Mouse (Mus musculus) cortical plate, adult 2 months (tissue): ENCODE results near the gene Myd88. TPM values are rescaled to one million over a fixed set of nuclear protein-coding genes. Genes with fewer than 3 reads are reported as not detected.

Experiments used
- H3K27ac ChIP-seq: fragments of 200-500 bp; 2 replicates; pipeline ENCODE4 v1.5.1; 2012; ENCODE audit warnings: low read length, control low read depth, inconsistent platforms; ENCODE audit not compliant: insufficient read depth
- H3K4me1 ChIP-seq: fragments of 200-500 bp; 2 replicates; pipeline ENCODE4 v1.6.1; 2011; ENCODE audit warnings: low read length; ENCODE audit not compliant: control insufficient read depth, insufficient read depth
- H3K4me3 ChIP-seq: fragments of 200-500 bp; 2 replicates; pipeline ENCODE4 v1.5.1; 2011; ENCODE audit warnings: mild to moderate bottlenecking, low read length, control low read depth; ENCODE audit not compliant: insufficient read depth
- CTCF ChIP-seq: fragments of 200-500 bp; IDR thresholded peaks from 2 replicates; pipeline ENCODE4 v1.5.1; 2011; ENCODE audit warnings: mild to moderate bottlenecking, control low read depth, low read length; ENCODE audit not compliant: insufficient read depth; ENCODE audit errors: extremely low read depth
- POLR2A ChIP-seq: fragments of 200-500 bp; IDR thresholded peaks from 2 replicates; pipeline ENCODE4 v1.6.1; 2011; ENCODE audit warnings: mild to moderate bottlenecking, low read length, control low read depth; ENCODE audit not compliant: insufficient read depth; ENCODE audit errors: extremely low read depth
- polyA plus RNA-seq: library from polyadenylated mRNA; depleted of rRNA; stranded (reverse); fragments of >200 nt; gene quantifications from 2 replicates; pipeline ENCODE4 v1.2.3, GENCODE M21; 2012

The Myd88 gene
- polyA plus RNA-seq, 1 experiment = 5.4 TPM

- TF ChIP-seq POLR2A (no peak), CTCF (no peak)
- H3K4me1 ChIP-seq = no peaks in the 10 kb centered on the region
- no peak overlapping the region for H3K4me3 ChIP-seq
- H3K27ac ChIP-seq = no peak overlapping the region
Observed at GRCm38 (mm10) chr9:119350531-119350930, 9.3 kb upstream of the Myd88 start.

- peaks cover 3% of the 10 kb centered on the region for H3K4me1 ChIP-seq
- no peak overlapping the region for H3K4me3 ChIP-seq
- H3K27ac ChIP-seq = no peak overlapping the region
- TF ChIP-seq CTCF (no peak), POLR2A (no peak)
Observed at GRCm38 (mm10) chr9:119346376-119346775, 5.2 kb upstream of the Myd88 start.

- Histone ChIP-seq H3K27ac (no peak overlapping the region), H3K4me3 (no peak overlapping the region; the same call in 1 of the 2 replicates), H3K4me1 (peaks cover 3% of the 10 kb centered on the region)
- TF ChIP-seq POLR2A (no peak), CTCF (no peak)
Observed at GRCm38 (mm10) chr9:119342728-119343127, 1.5 kb upstream of the Myd88 start.

DNA sequence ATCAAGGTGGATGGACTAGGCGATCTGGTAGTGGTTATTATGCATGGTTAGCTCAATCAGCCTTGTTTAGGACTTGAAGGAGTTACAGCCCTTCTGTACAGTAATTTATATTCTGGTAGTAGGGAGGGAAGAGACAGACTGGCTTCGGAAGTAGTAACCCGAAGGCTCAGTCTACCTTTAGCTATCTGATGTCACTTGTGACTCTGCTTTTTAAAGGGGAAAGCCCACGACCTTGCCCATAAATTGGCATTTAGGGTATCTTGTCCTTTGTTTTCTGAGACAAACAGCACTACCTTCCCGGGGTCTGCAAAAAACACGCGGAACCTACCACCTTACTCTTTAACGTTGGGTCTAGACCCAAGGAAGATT lies 1.0 kb downstream of the Myd88 start:
- Histone ChIP-seq H3K4me3 (peak overlapping the region; percentile 56), H3K4me1 (peaks cover 3% of the 10 kb centered on the region), H3K27ac (peak overlapping the region; percentile 26; the same call in 1 of the 2 replicates)
- TF ChIP-seq POLR2A (no peak), CTCF (no peak)

- Histone ChIP-seq H3K4me3 (peak within 1 kb of the TSS; percentile 56), H3K4me1 (peaks cover 3% of the 10 kb centered on the region), H3K27ac (peak within 1 kb of the TSS; percentile 26; the same call in 1 of the 2 replicates)
- TF ChIP-seq POLR2A (no peak), CTCF (no peak)
Observed at GRCm38 (mm10) chr9:119339558-119340211, 1.5 kb downstream of the Myd88 start, which contains the start of gene Acaa1a. Gene Acaa1a (plus strand): TSS chr9:119339676.

DNA sequence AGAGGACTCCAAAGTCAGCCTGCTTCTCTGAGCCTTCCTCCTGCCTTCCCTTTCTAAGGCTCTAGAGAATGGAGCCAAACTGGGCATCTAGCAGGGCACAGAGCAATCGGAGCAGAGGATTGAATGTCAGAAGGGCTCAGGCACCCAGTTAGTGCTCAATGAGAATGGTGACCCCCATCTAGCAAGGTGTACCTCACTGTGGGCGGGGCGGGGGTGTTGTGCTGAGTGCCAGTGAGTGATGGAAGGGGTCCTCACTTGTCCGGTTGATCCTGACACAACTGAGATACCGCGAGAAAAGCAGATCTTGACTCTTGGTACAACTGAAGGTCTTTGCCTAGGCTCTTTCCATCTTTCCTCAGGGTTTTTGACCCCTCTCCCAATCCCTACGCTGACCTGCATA lies 2.1 kb downstream of the Myd88 start:
- TF ChIP-seq POLR2A (no peak), CTCF (no peak)
- H3K27ac ChIP-seq = no peak overlapping the region
- H3K4me3 ChIP-seq = peak overlapping the region; percentile 56
- peaks cover 3% of the 10 kb centered on the region for H3K4me1 ChIP-seq

- no peak for TF ChIP-seq CTCF
- no peak overlapping the region for H3K27ac ChIP-seq
- H3K4me3 ChIP-seq = no peak overlapping the region
- peaks cover 3% of the 10 kb centered on the region for H3K4me1 ChIP-seq
Observed at GRCm38 (mm10) chr9:119338350-119338749, 2.9 kb downstream of the Myd88 start.

DNA sequence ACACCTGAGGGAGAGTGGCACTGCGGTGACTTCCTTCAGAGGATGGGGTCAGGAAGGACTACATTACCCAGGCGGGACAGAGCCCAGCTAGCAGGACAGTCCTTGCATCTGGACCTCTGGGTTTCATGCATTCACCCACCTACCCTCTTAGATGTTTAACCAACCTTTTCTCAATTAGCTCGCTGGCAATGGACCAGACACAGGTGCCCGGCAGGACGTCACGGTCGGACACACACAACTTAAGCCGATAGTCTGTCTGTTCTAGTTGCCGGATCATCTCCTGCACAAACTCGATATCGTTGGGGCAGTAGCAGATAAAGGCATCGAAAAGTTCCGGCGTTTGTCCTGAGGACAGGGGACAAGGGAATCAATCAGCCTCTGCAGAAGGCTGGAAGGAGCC lies 3.4 kb downstream of the Myd88 start:
- TF ChIP-seq CTCF = no peak
- no peak for TF ChIP-seq POLR2A
- H3K4me1 ChIP-seq = peaks cover 3% of the 10 kb centered on the region
- no peak overlapping the region for H3K27ac ChIP-seq
- no peak overlapping the region for H3K4me3 ChIP-seq

GRCm38 (mm10) chr9:119335571-119335970 lies 5.6 kb downstream of the Myd88 start:
- Histone ChIP-seq H3K27ac (no peak overlapping the region), H3K4me3 (no peak overlapping the region), H3K4me1 (no peaks in the 10 kb centered on the region; the same call in 1 of the 2 replicates)
- no peak for TF ChIP-seq CTCF
- TF ChIP-seq POLR2A = no peak

GRCm38 (mm10) chr9:119334834-119335233 lies 6.4 kb downstream of the Myd88 start:
- Histone ChIP-seq H3K27ac (peak overlapping the region; percentile 31), H3K4me3 (no peak overlapping the region), H3K4me1 (no peaks in the 10 kb centered on the region; the same call in 1 of the 2 replicates)
- TF ChIP-seq POLR2A (0 out of 2 replicates have a peak, but pooled peaks have one; percentile 35), CTCF (no peak)

- H3K4me1 ChIP-seq = no peaks in the 10 kb centered on the region; the same call in 1 of the 2 replicates
- no peak overlapping the region for H3K4me3 ChIP-seq
- peak overlapping the region; percentile 31 for H3K27ac ChIP-seq
- no peak for TF ChIP-seq CTCF
- no peak for TF ChIP-seq POLR2A
Observed at GRCm38 (mm10) chr9:119334324-119334723, 6.9 kb downstream of the Myd88 start.
